8 mouse cellular contexts compared by ENCODE assay signal in genomic region chr10:91138317-91138716, GRCm38 (mm10). TPM values are rescaled to one million over a fixed set of nuclear protein-coding genes. Genes with fewer than 3 reads are reported as not detected.
DNase-seq lines count a peak whose midpoint lies in the region; ATAC-seq and TF ChIP-seq lines count a peak whose summit lies in the region.

No protein-coding gene starts in this region.

- peak; percentile 66 for ATAC-seq in heart, postnatal 0 days (ENCODE audit: insufficient read depth, low read depth)
- 0 out of 2 replicates have a peak, but pooled peaks have one; percentile 15 for ATAC-seq in megakaryocyte-erythroid progenitor cell, adult 5-6 weeks (replicated peaks; ENCODE audit: low FRiP score, low TSS enrichment, poor library complexity, severe bottlenecking)

- no peak overlapping the region for H3K9ac ChIP-seq in heart, postnatal 0 days (replicated peaks; ENCODE audit: low read depth, low read length)

- H3K4me3 ChIP-seq in heart, postnatal 0 days (ENCODE audit: low read depth, low read length) = no peak overlapping the region

- peak overlapping the region; percentile 86 for H3K27ac ChIP-seq in heart, postnatal 0 days (ENCODE audit: low read depth)

- H3K4me2 ChIP-seq in heart, postnatal 0 days (ENCODE audit: low read depth, low read length) = no peak overlapping the region

- peaks cover 6% of the 10 kb centered on the region; the same call in 1 of the 2 replicates for H3K4me1 ChIP-seq in heart, postnatal 0 days (ENCODE audit: control insufficient read depth, insufficient read depth)

- peak; percentile 95 for DNase-seq in heart, adult 11 months
- DNase-seq in heart, postnatal 36 days = no peak
- DNase-seq in ES-CJ7 (ENCODE audit: low read depth, low spot score) = peak; percentile 60
- no peak for DNase-seq in heart, postnatal 0 days (ENCODE audit: low spot score)
- DNase-seq in urinary bladder, adult 18-20 months (ENCODE audit: low spot score in 2 of 2) = no peak
- DNase-seq in layer of hippocampus, adult 11-12 months (ENCODE audit: low spot score) = no peak
- DNase-seq in cerebellum, postnatal 4 days (ENCODE audit: low spot score in 2 of 2) = no peak

- TF ChIP-seq CTCF in heart, postnatal 0 days (IDR thresholded peaks at IDR 0.05; ENCODE audit: low read depth) = no peak

- no peaks in the 10 kb centered on the region for H3K9me3 ChIP-seq in heart, postnatal 0 days (replicated peaks; ENCODE audit: control insufficient read depth, low read length)

- no peaks in the 10 kb centered on the region for H3K36me3 ChIP-seq in heart, postnatal 0 days (replicated peaks; ENCODE audit: control insufficient read depth, insufficient read depth, low read length)

- intact Hi-C loops in heart, postnatal 36 days (cut with DNase I) = loop anchor here (2.0 kb wide), 1 partner anchor 16 kb away; no protein-coding TSS in a partner anchor

- WGBS in heart, postnatal 0 days = 63% methylated on average over 3 of the region's 3 CpGs

- H3K27me3 ChIP-seq in heart, postnatal 0 days (ENCODE audit: control insufficient read depth, insufficient read depth, low read length) = no peaks in the 10 kb centered on the region

- TF ChIP-seq EP300 in heart, postnatal 0 days (IDR thresholded peaks at IDR 0.05; ENCODE audit: low read depth) = no peak

RNA-seq across cellular contexts. Expression of gene Slc25a3, which starts 14.5 kb away (rescaled TPM):
- total RNA-seq in heart, postnatal 36 days (2021) = 1,000 to 10,000 TPM; 2,503 to 2,587 TPM
- 1,527 and 1,847 TPM in 2 replicates for total RNA-seq in heart, postnatal 0 days (2014; rRNA removed; ENCODE audit: low replicate concordance)
- 2,043 and 2,050 TPM in 2 replicates for polyA plus RNA-seq in heart, postnatal 0 days (2015; fragmentation: Nextera tagmentation; extraction: Ambion mirVana)
- total RNA-seq in megakaryocyte-erythroid progenitor cell, adult 5-6 weeks (2014; fragmentation: Nextera tagmentation) = 582 and 663 TPM in 2 replicates
- total RNA-seq in megakaryocyte-erythroid progenitor cell, adult 5-6 weeks (2017) = 247 and 338 TPM in 2 replicates

RNA-seq across cellular contexts. Expression of gene Tmpo, which starts 42.8 kb away (rescaled TPM):
- total RNA-seq in heart, postnatal 36 days (2021) = 10 to 100 TPM; 37.8 to 46.3 TPM
- total RNA-seq in heart, postnatal 0 days (2014; rRNA removed; ENCODE audit: low replicate concordance) = 114 and 219 TPM in 2 replicates
- polyA plus RNA-seq in heart, postnatal 0 days (2015; fragmentation: Nextera tagmentation; extraction: Ambion mirVana) = 61.6 and 62.8 TPM in 2 replicates
- 267 and 268 TPM in 2 replicates for total RNA-seq in megakaryocyte-erythroid progenitor cell, adult 5-6 weeks (2014; fragmentation: Nextera tagmentation)
- 469 and 547 TPM in 2 replicates for total RNA-seq in megakaryocyte-erythroid progenitor cell, adult 5-6 weeks (2017)

RNA-seq across cellular contexts. Expression of gene Ikbip, which starts 55.6 kb away (rescaled TPM):
- 10 to 100 TPM; 16.7 to 19.5 TPM for total RNA-seq in heart, postnatal 36 days (2021)
- 21.1 and 28.6 TPM in 2 replicates for total RNA-seq in heart, postnatal 0 days (2014; rRNA removed; ENCODE audit: low replicate concordance)
- 31.0 and 31.9 TPM in 2 replicates for polyA plus RNA-seq in heart, postnatal 0 days (2015; fragmentation: Nextera tagmentation; extraction: Ambion mirVana)
- total RNA-seq in megakaryocyte-erythroid progenitor cell, adult 5-6 weeks (2014; fragmentation: Nextera tagmentation) = 11.6 and 16.3 TPM in 2 replicates
- total RNA-seq in megakaryocyte-erythroid progenitor cell, adult 5-6 weeks (2017) = 17.2 and 38.2 TPM in 2 replicates

RNA-seq across cellular contexts. Expression of gene Apaf1, which starts 55.7 kb away (rescaled TPM):
- total RNA-seq in heart, postnatal 36 days (2021) = 1 to 10 TPM; 7.8 to 8.2 TPM
- total RNA-seq in heart, postnatal 0 days (2014; rRNA removed; ENCODE audit: low replicate concordance) = 21.8 and 31.7 TPM in 2 replicates
- 5.1 and 6.2 TPM in 2 replicates for polyA plus RNA-seq in heart, postnatal 0 days (2015; fragmentation: Nextera tagmentation; extraction: Ambion mirVana)
- total RNA-seq in megakaryocyte-erythroid progenitor cell, adult 5-6 weeks (2014; fragmentation: Nextera tagmentation) = 37.1 and 44.9 TPM in 2 replicates
- total RNA-seq in megakaryocyte-erythroid progenitor cell, adult 5-6 weeks (2017) = 20.9 and 24.3 TPM in 2 replicates

Comparison
In these comparisons a context has a peak if more than half of its experiments do, and no peak if none do; other contexts are left out.
1. DNase-seq: peak in heart, adult 11 months (single experiment) and ES-CJ7 (single experiment); none in heart, postnatal 36 days (0 of 2), heart, postnatal 0 days (single experiment), urinary bladder, adult 18-20 months (0 of 2), layer of hippocampus, adult 11-12 months (single experiment) and cerebellum, postnatal 4 days (0 of 2).